8 mouse cellular contexts compared by ENCODE assay signal in genomic region chr6:30693350-30693991, GRCm38 (mm10). TPM values are rescaled to one million over a fixed set of nuclear protein-coding genes. Genes with fewer than 3 reads are reported as not detected.
DNase-seq lines count a peak whose midpoint lies in the region; ATAC-seq and TF ChIP-seq lines count a peak whose summit lies in the region.

Cep41 (minus strand) TSS chr6:30693749.

- under 1% methylated on average over 49 of the region's 52 CpGs for WGBS in forebrain, embryonic 10.5 days
- WGBS in heart, embryonic 15.5 days, result 1% methylated on average over 51 of the region's 52 CpGs
- WGBS in liver, embryonic 14.5 days (ENCODE audit: insufficient replicate concordance), result under 1% methylated on average over 52 of the region's 52 CpGs
- under 1% methylated on average over 48 of the region's 52 CpGs for WGBS in neural tube, embryonic 11.5 days
- under 1% methylated on average over 50 of the region's 52 CpGs for WGBS in stomach, postnatal 0 days

- peaks cover 40% of the 10 kb centered on the region for H3K4me1 ChIP-seq in forebrain, embryonic 10.5 days
- peaks cover 14% of the 10 kb centered on the region for H3K4me1 ChIP-seq in heart, embryonic 15.5 days (replicated peaks)
- H3K4me1 ChIP-seq in liver, embryonic 14.5 days (replicated peaks; ENCODE audit: control insufficient read depth in 2 of 2, insufficient read depth in 2 of 2, low read length in 1 of 2), result peaks cover 3 to 7% of the 10 kb centered on the region in 2 experiments
- H3K4me1 ChIP-seq in neural tube, embryonic 11.5 days (ENCODE audit: control insufficient read depth, insufficient read depth, low read length), result peaks cover 9% of the 10 kb centered on the region
- peaks cover 5% of the 10 kb centered on the region; the same call in 1 of the 2 replicates for H3K4me1 ChIP-seq in stomach, postnatal 0 days (replicated peaks; ENCODE audit: control insufficient read depth, insufficient read depth)

- H3K4me2 ChIP-seq in heart, embryonic 15.5 days, result peak within 1 kb of the TSS; percentile 72
- H3K4me2 ChIP-seq in liver, embryonic 14.5 days (ENCODE audit: low read depth), result peak within 1 kb of the TSS; percentile 77
- H3K4me2 ChIP-seq in neural tube, embryonic 11.5 days (ENCODE audit: low read depth), result peak within 1 kb of the TSS; percentile 48
- H3K4me2 ChIP-seq in stomach, postnatal 0 days (replicated peaks; ENCODE audit: low read depth), result peak within 1 kb of the TSS; percentile 72

- DNase-seq in c-Kit-negative CD71-positive TER-119-positive erythroid progenitor cells, embryonic 14.5 days (ENCODE audit: low read depth, low spot score), result peak; percentile 81
- DNase-seq in forebrain, embryonic 10.5 days (ENCODE audit: extremely low spot score, low spot score), result peak; percentile 99
- DNase-seq in kidney, postnatal 25 days, result peak; percentile 95 to 98
- peak; percentile 82 to 85 (median 84) for DNase-seq in liver, embryonic 14.5 days (ENCODE audit: low read depth in 3 of 3, low spot score in 3 of 3)
- peak; percentile 99 for DNase-seq in neural tube, embryonic 11.5 days (ENCODE audit: low spot score)
- peak; percentile 93 for DNase-seq in stomach, postnatal 0 days (ENCODE audit: low spot score)

- TF ChIP-seq EP300 in liver, embryonic 14.5 days (IDR thresholded peaks at IDR 0.05; ENCODE audit: low read depth), result peak; percentile 50; the same call in 1 of the 2 replicates
- TF ChIP-seq EP300 in stomach, postnatal 0 days (optimal IDR thresholded peaks at IDR 0.05), result peak; percentile 94

- H3K9ac ChIP-seq in heart, embryonic 15.5 days, result peak within 1 kb of the TSS; percentile 60
- H3K9ac ChIP-seq in liver, embryonic 14.5 days (replicated peaks), result peak within 1 kb of the TSS; percentile 70
- peak within 1 kb of the TSS; percentile 57 for H3K9ac ChIP-seq in neural tube, embryonic 11.5 days (ENCODE audit: low read length)
- peak within 1 kb of the TSS; percentile 69 for H3K9ac ChIP-seq in stomach, postnatal 0 days (ENCODE audit: low read length)

- H3K4me3 ChIP-seq in forebrain, embryonic 10.5 days, result peak within 1 kb of the TSS; percentile 54
- peak within 1 kb of the TSS; percentile 67 for H3K4me3 ChIP-seq in heart, embryonic 15.5 days
- peak within 1 kb of the TSS; percentile 71 to 96 for H3K4me3 ChIP-seq in liver, embryonic 14.5 days (ENCODE audit: insufficient read depth in 1 of 2, low read depth in 2 of 2, low read length in 2 of 2)
- H3K4me3 ChIP-seq in neural tube, embryonic 11.5 days (ENCODE audit: low read depth, low read length), result peak within 1 kb of the TSS; percentile 37
- H3K4me3 ChIP-seq in stomach, postnatal 0 days (ENCODE audit: low read depth, low read length), result peak within 1 kb of the TSS; percentile 63

- no peaks in the 10 kb centered on the region for H3K36me3 ChIP-seq in forebrain, embryonic 10.5 days (replicated peaks)
- no peaks in the 10 kb centered on the region for H3K36me3 ChIP-seq in heart, embryonic 15.5 days
- no peaks in the 10 kb centered on the region for H3K36me3 ChIP-seq in liver, embryonic 14.5 days (replicated peaks; ENCODE audit: control insufficient read depth, insufficient read depth, low read depth)
- H3K36me3 ChIP-seq in neural tube, embryonic 11.5 days (ENCODE audit: control insufficient read depth, insufficient read depth, low read length), result no peaks in the 10 kb centered on the region
- no peaks in the 10 kb centered on the region for H3K36me3 ChIP-seq in stomach, postnatal 0 days (ENCODE audit: control insufficient read depth, insufficient read depth, low read length)

- ATAC-seq in CD4-positive, CD25-positive, alpha-beta regulatory T cell, adult 4 months, result peak; percentile 92
- ATAC-seq in heart, embryonic 15.5 days (replicated peaks; ENCODE audit: insufficient number of reproducible peaks, insufficient read depth, low FRiP score, low read depth), result peak; percentile 96
- peak; percentile 97 for ATAC-seq in liver, embryonic 14.5 days (ENCODE audit: insufficient read depth)
- peak; percentile 96 for ATAC-seq in neural tube, embryonic 11.5 days (ENCODE audit: insufficient read depth, low FRiP score, low TSS enrichment)
- ATAC-seq in stomach, postnatal 0 days (ENCODE audit: low FRiP score, low TSS enrichment), result peak; percentile 98

- no peaks in the 10 kb centered on the region for H3K27me3 ChIP-seq in forebrain, embryonic 10.5 days (ENCODE audit: poor library complexity, severe bottlenecking)
- H3K27me3 ChIP-seq in heart, embryonic 15.5 days, result no peaks in the 10 kb centered on the region
- no peaks in the 10 kb centered on the region for H3K27me3 ChIP-seq in liver, embryonic 14.5 days (ENCODE audit: control insufficient read depth, insufficient read depth, low read length)
- no peaks in the 10 kb centered on the region for H3K27me3 ChIP-seq in neural tube, embryonic 11.5 days (ENCODE audit: control insufficient read depth, insufficient read depth, low read length)
- no peaks in the 10 kb centered on the region for H3K27me3 ChIP-seq in stomach, postnatal 0 days (ENCODE audit: control insufficient read depth, insufficient read depth, low read length)

- no peak for TF ChIP-seq CTCF in liver, embryonic 14.5 days (IDR thresholded peaks at IDR 0.05; ENCODE audit: low read depth)
- no peak for TF ChIP-seq CTCF in stomach, postnatal 0 days (IDR thresholded peaks at IDR 0.05; ENCODE audit: low read depth)

- H3K27ac ChIP-seq in forebrain, embryonic 10.5 days, result peak within 1 kb of the TSS; percentile 96
- peak within 1 kb of the TSS; percentile 94 for H3K27ac ChIP-seq in heart, embryonic 15.5 days
- H3K27ac ChIP-seq in liver, embryonic 14.5 days, result peak within 1 kb of the TSS; percentile 18
- peak within 1 kb of the TSS; percentile 87 for H3K27ac ChIP-seq in neural tube, embryonic 11.5 days (ENCODE audit: low read depth, low read length)
- H3K27ac ChIP-seq in stomach, postnatal 0 days (replicated peaks), result peak within 1 kb of the TSS; percentile 83

- H3K9me3 ChIP-seq in forebrain, embryonic 10.5 days, result no peaks in the 10 kb centered on the region
- H3K9me3 ChIP-seq in heart, embryonic 15.5 days (replicated peaks), result no peaks in the 10 kb centered on the region
- H3K9me3 ChIP-seq in liver, embryonic 14.5 days (ENCODE audit: control insufficient read depth, low read length), result no peaks in the 10 kb centered on the region
- no peaks in the 10 kb centered on the region for H3K9me3 ChIP-seq in neural tube, embryonic 11.5 days (ENCODE audit: control insufficient read depth, low read length)
- H3K9me3 ChIP-seq in stomach, postnatal 0 days (ENCODE audit: control insufficient read depth, low read length), result no peaks in the 10 kb centered on the region

RNA-seq across cellular contexts. Expression of gene Cep41, which starts in this region (rescaled TPM):
- polyA plus RNA-seq in CD4-positive, CD25-positive, alpha-beta regulatory T cell, adult 4 months (2017; shearing (Covaris generic)), result 10 to 100 TPM; 11.3 to 12.6 TPM
- 15.9 and 22.1 TPM in 2 replicates for polyA plus RNA-seq in forebrain, embryonic 10.5 days (2016; fragmentation: Nextera tagmentation; extraction: Ambion mirVana)
- 9.3 and 10.0 TPM in 2 replicates for polyA plus RNA-seq in heart, embryonic 15.5 days (2015; fragmentation: Nextera tagmentation; extraction: Ambion mirVana)
- polyA plus RNA-seq in liver, embryonic 14.5 days (2012; rRNA removed), result 2.4 and 3.6 TPM in 2 replicates
- polyA plus RNA-seq in liver, embryonic 14.5 days (2014; fragmentation: Nextera tagmentation; extraction: Ambion mirVana), result 4.0 and 4.7 TPM in 2 replicates
- 27.3 and 27.9 TPM in 2 replicates for polyA plus RNA-seq in neural tube, embryonic 11.5 days (2014; fragmentation: Nextera tagmentation; extraction: Ambion mirVana)
- 4.0 and 4.7 TPM in 2 replicates for polyA plus RNA-seq in stomach, postnatal 0 days (2015; fragmentation: Nextera tagmentation; extraction: Ambion mirVana)

Comparison
In these comparisons a context has a peak if more than half of its experiments do, and no peak if none do; other contexts are left out.
1. Peak in every context shown above with its lines: DNase-seq, ATAC-seq, H3K4me3 ChIP-seq and H3K27ac ChIP-seq.
2. H3K27ac ChIP-seq: peak in every context shown above with its lines; median percentile 96 in forebrain, embryonic 10.5 days; 94 in heart, embryonic 15.5 days; 87 in neural tube, embryonic 11.5 days; 83 in stomach, postnatal 0 days; 18 in liver, embryonic 14.5 days.